Mouse (Mus musculus) MEL (cell line): Measurements from ENCODE around the gene Pttg1. TPM values are rescaled to one million over a fixed set of nuclear protein-coding genes. Genes with fewer than 3 reads are reported as not detected.
A peak's percentile ranks its signal among the peaks of the same experiment; 100 is the strongest.

Source experiments
- DNase-seq: peaks from one replicate; pipeline ENCODE4 v3.0.0; 2011; ENCODE audit warnings: low read depth, low spot score
- H3K27ac ChIP-seq: 2 replicates; pipeline ENCODE4 v1.5.1; 2012; ENCODE audit warnings: low read depth, mild to moderate bottlenecking, control low read depth, low read length, moderate library complexity; ENCODE audit not compliant: control insufficient read depth
- H3K27me3 ChIP-seq, 2 experiments: fragments of 150-350 bp in 1 of 2; sonication (generic) in 1 of 2; 2 replicates each; pipeline ENCODE4 v1.6.1; 2012; ENCODE audit warnings: low read length in 2 of 2, mild to moderate bottlenecking in 2 of 2, improper control_type of control experiment in 1 of 2, moderate library complexity in 1 of 2; ENCODE audit not compliant: insufficient read depth in 2 of 2, control insufficient read depth in 1 of 2
- H3K36me3 ChIP-seq, 2 experiments: 2 replicates each; pipeline ENCODE4 v1.6.1; 2012 to 2014; ENCODE audit warnings: low read length in 2 of 2, improper control_type of control experiment in 1 of 2, inconsistent platforms in 1 of 2, mild to moderate bottlenecking in 1 of 2; ENCODE audit not compliant: insufficient read depth in 2 of 2, control insufficient read depth in 1 of 2
- H3K4me1 ChIP-seq, 2 experiments: fragments of 150-350 bp in 1 of 2; sonication (generic) in 1 of 2; 2 replicates each; pipeline ENCODE4 v1.6.1; 2012; ENCODE audit warnings: low read length in 2 of 2, improper control_type of control experiment in 1 of 2, mild to moderate bottlenecking in 1 of 2; ENCODE audit not compliant: insufficient read depth in 2 of 2, control insufficient read depth in 1 of 2
- H3K4me3 ChIP-seq, 2 experiments: fragments of 150-350 bp in 1 of 2; sonication (generic) in 1 of 2; 2 replicates each; pipeline ENCODE4 v1.5.1; 2012; ENCODE audit warnings: low read depth in 2 of 2, low read length in 2 of 2, mild to moderate bottlenecking in 2 of 2, moderate library complexity in 2 of 2, control low read depth in 1 of 2, improper control_type of control experiment in 1 of 2; ENCODE audit not compliant: control insufficient read depth in 1 of 2, insufficient read depth in 1 of 2
- H3K79me2 ChIP-seq: 2 replicates; pipeline ENCODE4 v1.6.1; 2012; ENCODE audit warnings: mild to moderate bottlenecking, low read length, moderate library complexity; ENCODE audit not compliant: control insufficient read depth, poor library complexity, insufficient read depth
- H3K9ac ChIP-seq: 2 replicates; pipeline ENCODE4 v1.6.1; 2012; ENCODE audit warnings: low read depth, mild to moderate bottlenecking, control low read depth, low read length, moderate library complexity; ENCODE audit not compliant: control insufficient read depth, poor library complexity, severe bottlenecking
- H3K9me3 ChIP-seq: fragments of 150-350 bp; sonication (generic); replicated peaks from 2 replicates; pipeline ENCODE4 v1.6.1; 2012; ENCODE audit warnings: mild to moderate bottlenecking, low read length, improper control_type of control experiment, moderate library complexity; ENCODE audit not compliant: insufficient read depth
- CHD1 ChIP-seq: IDR thresholded peaks from 2 replicates; pipeline ENCODE4 v1.6.1; 2012; ENCODE audit warnings: low read depth, mild to moderate bottlenecking, inconsistent platforms, low read length, improper control_type of control experiment
- CTCF ChIP-seq, 3 experiments: IDR thresholded peaks in 2 of 3; conservative IDR thresholded peaks in 1 of 3; 2 replicates each; pipeline ENCODE4 v1.5.1; 2011 to 2012; ENCODE audit warnings: low read length in 3 of 3, low read depth in 2 of 3, mild to moderate bottlenecking in 2 of 3, improper control_type of control experiment in 1 of 3, inconsistent platforms in 1 of 3, mixed read lengths in 1 of 3, moderate library complexity in 1 of 3; ENCODE audit not compliant: control insufficient read depth in 1 of 3, insufficient read depth in 1 of 3, poor library complexity in 1 of 3, severe bottlenecking in 1 of 3
- GATA1 ChIP-seq: IDR thresholded peaks from 2 replicates; pipeline ENCODE4 v1.6.1; 2011; ENCODE audit warnings: low read depth, low read length, improper control_type of control experiment
- HCFC1 ChIP-seq: IDR thresholded peaks from 2 replicates; pipeline ENCODE4 v1.6.1; 2012; ENCODE audit warnings: low read depth, mild to moderate bottlenecking, inconsistent platforms, low read length, improper control_type of control experiment, moderate library complexity
- JUND ChIP-seq: IDR thresholded peaks from 2 replicates; pipeline ENCODE4 v1.6.1; 2011; ENCODE audit warnings: low read depth, mild to moderate bottlenecking, improper control_type of control experiment, low read length
- KAT2A ChIP-seq: conservative IDR thresholded peaks from 2 replicates; pipeline ENCODE4 v1.6.1; 2012; ENCODE audit warnings: low read depth, low read length, improper control_type of control experiment, inconsistent platforms
- MAFK ChIP-seq: IDR thresholded peaks from 2 replicates; pipeline ENCODE4 v1.6.1; 2011; ENCODE audit warnings: low read depth, mild to moderate bottlenecking, low read length, improper control_type of control experiment, borderline replicate concordance
- MAX ChIP-seq: IDR thresholded peaks from 2 replicates; pipeline ENCODE4 v1.6.1; 2011; ENCODE audit warnings: low read length, improper control_type of control experiment
- MXI1 ChIP-seq: IDR thresholded peaks from 2 replicates; pipeline ENCODE4 v1.6.1; 2011; ENCODE audit warnings: mild to moderate bottlenecking, low read depth, low read length, improper control_type of control experiment
- RAD21 ChIP-seq: IDR thresholded peaks from 2 replicates; pipeline ENCODE4 v1.6.1; 2011; ENCODE audit warnings: mild to moderate bottlenecking, low read depth, low read length, improper control_type of control experiment
- SIN3A ChIP-seq: IDR thresholded peaks from 2 replicates; pipeline ENCODE4 v1.6.1; 2012; ENCODE audit warnings: low read length, improper control_type of control experiment, inconsistent platforms
- TAL1 ChIP-seq: IDR thresholded peaks from 2 replicates; pipeline ENCODE4 v1.6.1; 2012; ENCODE audit warnings: mild to moderate bottlenecking, inconsistent platforms, low read length, moderate library complexity, mixed read lengths
- UBTF ChIP-seq: IDR thresholded peaks from 2 replicates; pipeline ENCODE4 v1.6.1; 2012; ENCODE audit warnings: low read depth, mild to moderate bottlenecking, inconsistent platforms, low read length, improper control_type of control experiment, moderate library complexity, borderline replicate concordance; ENCODE audit not compliant: insufficient read depth
- USF2 ChIP-seq, 2 experiments: IDR thresholded peaks; 2 replicates each; pipeline ENCODE4 v1.6.1; 2011 to 2012; ENCODE audit warnings: improper control_type of control experiment in 2 of 2, low read length in 2 of 2, borderline replicate concordance in 1 of 2, inconsistent platforms in 1 of 2, low read depth in 1 of 2, mild to moderate bottlenecking in 1 of 2; ENCODE audit not compliant: insufficient read depth in 1 of 2
- ZMIZ1 ChIP-seq: IDR thresholded peaks from 2 replicates; pipeline ENCODE4 v1.6.1; 2012; ENCODE audit warnings: low read depth, mild to moderate bottlenecking, inconsistent platforms, low read length, improper control_type of control experiment, moderate library complexity
- ZNF384 ChIP-seq: IDR thresholded peaks from 2 replicates; pipeline ENCODE4 v1.6.1; 2012; ENCODE audit warnings: low read depth, mild to moderate bottlenecking, inconsistent platforms, low read length, improper control_type of control experiment
- polyA plus RNA-seq, 2 experiments: library from polyadenylated mRNA; stranded (reverse) in 1 of 2; unstranded in 1 of 2; fragments of >175 nt in 1 of 2; fragments of >200 nt in 1 of 2; gene quantifications; 2 replicates each; pipeline versions ENCODE4 v1.2.1 to v1.2.4; 2012; ENCODE audit warnings: low replicate concordance in 2 of 2, low read depth in 1 of 2; ENCODE audit not compliant: insufficient read length in 2 of 2, insufficient read depth in 1 of 2, missing spikeins in 1 of 2
- total RNA-seq: library from RNA; depleted of rRNA; stranded (reverse); fragments of 300-350 nt; gene quantifications from 2 replicates; pipeline ENCODE4 v1.2.3, GENCODE M21; 2012

Gene Pttg1
- total and polyA plus RNA-seq, 3 experiments, result 73.6 to 140 TPM; not detected in 1

DNA sequence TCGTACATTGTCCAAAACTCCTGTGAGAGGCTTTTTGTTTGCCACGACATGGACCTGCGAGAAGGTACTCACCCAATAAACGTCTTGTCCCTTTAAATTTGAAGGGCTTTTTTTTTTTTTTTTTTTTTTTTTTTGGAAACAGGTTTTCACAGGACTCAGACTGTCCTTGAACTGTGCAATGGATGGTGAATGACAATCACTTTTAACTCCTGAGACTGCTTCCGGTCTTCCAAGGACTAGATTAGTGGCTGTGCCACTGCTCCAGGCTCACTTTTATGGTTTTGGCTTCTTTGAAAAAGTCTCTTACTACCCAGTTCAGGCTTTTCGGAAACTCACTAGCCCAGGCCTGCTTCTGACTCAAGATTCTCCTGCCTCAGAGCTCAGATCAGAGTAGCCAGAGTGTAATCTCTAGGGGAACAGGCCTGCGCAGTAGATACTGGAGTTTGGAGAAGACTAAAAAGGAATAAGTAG is 398 bp upstream of the Pttg1 start (continued):
- TF ChIP-seq ZNF384 (peak; percentile 98), MXI1 (no peak), TAL1 (no peak), HCFC1 (peak; percentile 74), SIN3A (peak; percentile 86), MAX (no peak), JUND (no peak)
- TF ChIP-seq, all 39 proteins: peak for 6

DNA sequence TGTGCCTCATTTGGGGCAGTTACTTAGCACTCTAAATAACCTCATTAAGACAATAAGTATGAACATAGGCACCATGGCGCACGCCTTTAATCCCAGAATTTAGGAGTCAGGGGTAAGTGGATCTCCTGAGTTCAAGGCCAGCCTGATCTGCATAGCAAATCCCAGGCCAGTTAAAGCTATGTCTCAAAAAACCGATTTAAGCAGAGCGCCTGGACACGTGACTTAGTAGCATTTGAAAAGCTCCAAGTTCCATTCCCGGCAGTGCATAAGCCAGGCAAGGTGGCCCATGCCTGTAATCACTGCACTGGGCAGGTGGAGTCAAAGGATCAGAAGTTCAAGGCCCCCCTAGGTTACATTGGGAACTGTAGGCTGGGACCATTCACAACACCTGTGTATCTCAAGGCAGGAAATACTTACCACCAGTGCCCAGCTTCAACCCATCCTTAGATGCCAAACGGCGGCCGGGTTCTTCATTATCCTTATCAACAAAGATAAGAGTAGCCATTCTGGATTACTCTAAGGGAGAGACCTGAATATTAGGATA is 813 bp downstream of the Pttg1 start:
- Histone ChIP-seq H3K9me3 (no peaks in the 10 kb centered on the region), H3K27ac (no peak overlapping the region)
- no peak for DNase-seq

DNA sequence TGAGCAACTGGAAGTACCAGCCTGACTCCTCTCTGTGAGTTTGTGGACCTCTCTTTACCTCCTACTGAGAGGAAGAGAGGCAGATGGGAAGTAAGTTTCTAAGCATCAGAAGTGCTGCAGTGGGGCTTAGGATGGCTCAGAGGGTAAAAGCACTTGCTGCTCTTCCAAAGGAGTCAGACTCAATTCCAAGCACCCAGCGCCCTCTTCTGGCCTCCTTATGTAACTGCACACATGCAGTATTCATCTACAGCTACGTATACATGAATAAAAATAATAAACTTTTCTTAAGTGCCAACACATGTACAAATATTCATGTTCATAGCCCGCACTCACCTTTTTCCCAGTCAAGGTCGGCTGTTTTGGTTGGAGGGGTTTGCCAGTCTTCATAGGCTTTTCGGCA is 1.7 kb downstream of the Pttg1 start:
- Histone ChIP-seq H3K4me1 (peaks cover 0 to 14% of the 10 kb centered on the region in 2 experiments; a peak in 3 of 4 replicates), H3K79me2 (peaks cover 4% of the 10 kb centered on the region), H3K9me3 (no peaks in the 10 kb centered on the region), H3K27me3 (no peaks in the 10 kb centered on the region), H3K4me3 (no peak overlapping the region), H3K36me3 (peaks cover 0 to 8% of the 10 kb centered on the region in 2 experiments; a peak in 3 of 4 replicates), H3K9ac (no peak overlapping the region), H3K27ac (no peak overlapping the region)
- no peak for DNase-seq
- TF ChIP-seq CTCF (IDR thresholded peaks at IDR 0.05 in 2 of 3, conservative IDR thresholded peaks at IDR 0.05 in 1 of 3; ENCODE audit: control insufficient read depth in 1 of 3, insufficient read depth in 1 of 3, low read depth in 2 of 3, low read length in 3 of 3, poor library complexity in 1 of 3, severe bottlenecking in 1 of 3), result peak; percentile 46 to 59 (median 57)
- TF ChIP-seq MAFK, result no peak

More for the DNA sequence above, 813 bp downstream of the Pttg1 start:
- peaks cover 0 to 14% of the 10 kb centered on the region in 2 experiments; a peak in 3 of 4 replicates for H3K4me1 ChIP-seq
- no peak for TF ChIP-seq KAT2A
- no peak for TF ChIP-seq MAFK
- TF ChIP-seq UBTF, result no peak
- TF ChIP-seq MXI1, result no peak
- TF ChIP-seq USF2 (IDR thresholded peaks at IDR 0.05; ENCODE audit: borderline replicate concordance in 1 of 2, insufficient read depth in 1 of 2, low read depth in 1 of 2, low read length in 2 of 2), result no peak
- no peak for TF ChIP-seq ZMIZ1
- TF ChIP-seq RAD21, result no peak
- no peak for TF ChIP-seq CHD1
- no peak for TF ChIP-seq GATA1
- H3K9ac ChIP-seq, result no peak overlapping the region
- H3K27me3 ChIP-seq, result no peaks in the 10 kb centered on the region
- peak overlapping the region in 1 of 2 experiments; percentile 64; a peak in 2 of 4 replicates for H3K4me3 ChIP-seq
- H3K79me2 ChIP-seq, result peaks cover 4% of the 10 kb centered on the region
- H3K36me3 ChIP-seq, result peaks cover 0 to 8% of the 10 kb centered on the region in 2 experiments; a peak in 2 of 4 replicates
